Mouse (Mus musculus) spleen, embryonic (tissue): ENCODE measurements around the gene Acnat1.
"Not testable (repeated sequence)": the region's sequence is repeated elsewhere in the genome, so short reads cannot be mapped to it uniquely, and the experiment has no call there.

Source experiments
- CTCF ChIA-PET: fragments of 350-600 bp; sonication (Branson Sonifier 250); formaldehyde crosslinking; loops from one replicate; lab custom pipeline; 2022; lab: Charles Lee

Gene Acnat1

DNA sequence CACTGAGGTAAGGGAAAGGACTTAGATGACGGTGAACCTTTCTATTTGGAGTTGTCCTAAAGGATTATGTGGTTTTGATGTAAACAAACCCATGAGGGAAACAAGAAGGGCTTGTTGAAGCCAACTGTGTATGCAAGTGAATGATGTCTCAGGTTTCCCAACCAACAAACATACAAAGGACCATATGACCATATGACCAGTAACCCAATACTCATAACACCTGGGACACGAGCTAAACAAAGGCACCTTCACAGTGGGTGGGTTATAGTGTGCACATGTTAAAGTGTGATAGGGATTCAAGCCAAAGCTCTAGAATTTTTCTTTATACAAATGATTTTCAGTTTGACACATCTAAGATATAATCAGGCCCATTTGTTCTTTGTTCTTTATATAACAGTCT, 17.5 kb downstream of the Acnat1 start:
- CTCF ChIA-PET, result no interaction called here

DNA sequence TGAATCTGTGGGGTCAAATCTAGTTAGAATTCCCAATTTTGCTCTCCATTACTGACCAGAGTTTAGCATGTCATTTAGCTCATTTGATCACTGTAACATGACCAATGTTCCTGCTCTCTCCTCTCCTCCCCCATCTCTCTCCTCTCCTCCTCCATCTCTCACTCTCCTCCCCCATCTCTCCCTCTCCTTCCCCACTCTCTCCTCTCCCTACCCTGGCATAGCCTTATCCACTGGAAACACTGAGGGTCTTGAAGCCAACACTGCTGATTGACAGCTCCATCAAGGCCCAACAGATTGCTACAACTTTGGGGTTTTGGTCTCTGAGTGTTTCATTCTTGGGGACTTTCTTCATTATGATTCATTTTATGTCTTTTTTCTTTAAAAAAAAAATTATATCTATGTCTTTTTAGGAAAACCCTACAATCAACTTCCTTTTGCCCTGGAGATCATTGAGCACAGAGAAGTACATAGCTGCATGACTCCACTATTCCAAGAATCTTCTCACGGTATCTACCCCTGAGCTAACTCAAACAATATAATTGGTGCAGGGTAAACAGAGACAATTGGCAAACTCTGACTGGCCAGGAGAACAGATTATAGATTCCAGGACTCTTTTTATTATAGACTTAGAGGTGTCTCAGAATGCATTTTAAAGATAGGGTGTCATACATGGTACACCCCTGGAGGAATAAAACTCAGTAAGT, 21.7 kb downstream of the Acnat1 start:
- CTCF ChIA-PET, result no interaction called here

DNA sequence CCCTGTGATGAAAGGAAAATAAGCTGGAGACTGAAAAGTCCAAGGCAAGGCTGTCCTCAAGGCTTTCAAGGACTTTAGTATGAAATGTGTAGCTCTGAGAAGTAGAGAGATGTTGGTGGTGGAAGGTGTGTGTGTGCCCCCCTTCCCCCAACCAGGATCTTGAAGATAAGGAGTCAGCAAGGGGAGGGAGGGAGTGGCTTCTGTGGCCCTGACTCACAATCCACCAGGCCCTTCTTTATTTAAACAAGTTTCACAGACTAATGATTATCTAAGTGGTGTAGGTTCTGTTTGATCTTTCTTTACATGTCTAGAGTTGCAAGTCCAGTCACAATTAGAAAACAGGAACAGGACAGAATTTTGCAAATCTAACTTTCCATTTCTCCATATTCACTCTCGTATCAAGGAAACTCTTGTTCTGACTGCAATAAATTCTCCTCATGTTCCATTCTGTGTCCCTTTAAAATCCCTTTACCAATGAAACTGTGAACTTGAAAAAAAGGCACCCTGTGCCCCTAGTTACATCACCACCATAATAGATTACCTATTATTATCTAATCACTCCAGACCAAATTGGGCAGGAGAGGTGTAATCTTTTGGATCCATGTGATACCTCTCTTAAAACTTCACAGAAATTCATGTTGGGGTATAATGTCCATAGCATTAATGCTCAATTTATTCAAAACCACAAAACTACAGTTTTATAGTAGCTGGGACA, 22.4 kb downstream of the Acnat1 start:
- CTCF ChIA-PET, result not testable (repeated sequence)

DNA sequence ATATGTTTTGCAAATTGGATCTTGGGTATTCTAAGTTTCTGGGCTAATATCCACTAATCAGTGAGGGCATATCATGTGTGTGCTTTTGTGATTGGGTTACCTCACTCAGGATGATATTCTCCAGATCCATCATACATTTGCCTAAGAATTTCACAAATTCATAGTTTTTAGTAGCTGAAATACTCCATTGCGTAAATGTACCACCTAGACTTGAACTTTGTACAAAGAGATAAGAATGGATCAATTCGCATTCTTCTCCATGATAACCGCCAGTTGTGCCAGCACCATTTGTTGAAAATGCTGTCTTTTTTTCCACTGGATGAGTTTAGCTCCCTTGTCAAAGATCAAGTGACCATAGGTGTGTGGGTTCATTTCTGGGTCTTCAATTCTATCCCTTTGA, 36.7 kb downstream of the Acnat1 start:
- CTCF ChIA-PET, result not testable (repeated sequence)

DNA sequence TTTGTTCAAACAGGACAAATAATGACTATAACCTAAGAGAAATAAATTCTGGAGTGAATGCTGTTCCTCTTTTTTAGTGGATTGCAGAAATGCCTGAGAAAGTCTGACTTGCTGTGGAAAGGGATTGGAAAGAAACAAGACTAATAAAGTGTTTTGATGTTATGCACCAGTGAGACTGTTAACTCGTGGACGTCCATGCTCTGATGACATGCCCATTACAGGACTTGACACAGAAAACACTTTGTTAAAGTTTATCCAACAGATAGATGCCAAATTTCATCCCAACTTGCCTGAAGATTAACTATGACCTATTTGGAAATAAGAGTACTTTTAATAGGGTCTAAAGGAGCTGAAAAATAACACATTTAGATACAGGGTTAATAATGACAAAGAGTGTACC, 63.6 kb downstream of the Acnat1 start:
- CTCF ChIA-PET, result not testable (repeated sequence)

DNA sequence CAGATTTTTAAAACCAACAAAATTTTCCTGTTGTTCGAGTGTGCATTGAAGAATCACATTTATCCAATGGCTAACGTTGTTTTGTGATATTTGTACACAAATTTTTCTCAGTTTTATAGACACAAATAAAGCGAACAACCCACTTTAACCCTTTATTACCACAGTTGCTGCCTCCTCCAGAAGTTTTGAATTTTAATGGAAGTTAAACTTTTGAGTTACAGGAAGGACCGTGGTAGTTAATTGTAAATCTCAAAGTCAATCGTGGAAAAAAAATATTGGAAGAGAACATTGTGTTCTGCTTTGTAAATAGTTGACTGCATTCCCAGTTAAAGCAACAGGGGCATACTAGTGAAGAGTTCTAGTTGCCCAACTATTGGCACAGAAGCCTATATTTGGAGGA, 65.8 kb downstream of the Acnat1 start, which contains the start of gene Acnat2:
Acnat2 (minus strand) TSS at position 195 of the 400 bp plus-strand sequence.
- CTCF ChIA-PET, result not testable (repeated sequence)
